Mouse (Mus musculus): ENCODE data around the gene Pck1.

GRCm38 (mm10) chr2:173171470-173171869 is 18.6 kb downstream of the Pck1 start:
- no peak for TF ChIP-seq POLR2A (IDR thresholded peaks at IDR 0.05; ENCODE audit: insufficient read depth, low read depth, low read length)
- TF ChIP-seq CTCF (IDR thresholded peaks at IDR 0.05; ENCODE audit: insufficient read depth, low read depth, low read length): no peak
